Mouse (Mus musculus) forebrain, embryonic 11.5 days (tissue): Measurements from ENCODE around the gene Vps35l. TPM values are rescaled to one million over a fixed set of nuclear protein-coding genes. Genes with fewer than 3 reads are reported as not detected.

Experiments
- ATAC-seq: fragments of 200-750 bp; cut with Nextera tagmentation; replicated peaks from 2 replicates; pipeline ENCODE4 v1.8.0; 2017; ENCODE audit warnings: moderate TSS enrichment; ENCODE audit not compliant: low FRiP score
- DNase-seq: peaks from one replicate; pipeline ENCODE4 v3.0.0-alpha.2; 2017; ENCODE audit warnings: low spot score
- H3K27ac ChIP-seq: fragments of 300-500 bp; sonication (generic); 2 replicates; pipeline ENCODE4 v1.5.1; 2014; ENCODE audit warnings: low read depth, low read length
- H3K27me3 ChIP-seq: fragments of 300-500 bp; sonication (generic); 2 replicates; pipeline ENCODE4 v1.6.1; 2014; ENCODE audit warnings: mild to moderate bottlenecking, low read length, mixed read lengths; ENCODE audit not compliant: control insufficient read depth, insufficient read depth
- H3K36me3 ChIP-seq: fragments of 300-500 bp; sonication (generic); 2 replicates; pipeline ENCODE4 v1.6.1; 2014; ENCODE audit warnings: mild to moderate bottlenecking, low read length, moderate library complexity, mixed read lengths; ENCODE audit not compliant: control insufficient read depth, insufficient read depth
- H3K4me1 ChIP-seq: fragments of 300-500 bp; sonication (generic); replicated peaks from 2 replicates; pipeline ENCODE4 v1.6.1; 2014; ENCODE audit warnings: low read length, mixed read lengths; ENCODE audit not compliant: control insufficient read depth, insufficient read depth
- H3K4me2 ChIP-seq: fragments of 300-500 bp; sonication (generic); 2 replicates; pipeline ENCODE4 v1.6.1; 2014; ENCODE audit warnings: low read depth, mild to moderate bottlenecking, low read length, moderate library complexity, mixed read lengths; ENCODE audit not compliant: severe bottlenecking
- H3K4me3 ChIP-seq: fragments of 300-500 bp; sonication (generic); 2 replicates; pipeline ENCODE4 v1.5.1; 2014; ENCODE audit warnings: low read depth, low read length
- H3K9ac ChIP-seq: fragments of 300-500 bp; sonication (generic); 2 replicates; pipeline ENCODE4 v1.6.1; 2014; ENCODE audit warnings: low read length
- H3K9me3 ChIP-seq: fragments of 300-500 bp; sonication (generic); 2 replicates; pipeline ENCODE4 v1.6.1; 2016; ENCODE audit warnings: low read length, mixed read lengths; ENCODE audit not compliant: control insufficient read depth
- WGBS: fragments of 180-500 bp; shearing (Covaris S2); extraction: QIAGEN DNeasy Blood & Tissue Kit; methylation state at CpG from one replicate; pipeline ENCODE4 v1.1.7; 2014; 5-methylcytosine and 5-hydroxymethylcytosine counted together
- polyA plus RNA-seq: library from polyadenylated mRNA; unstranded; fragments of >200 nt; fragmentation: Nextera tagmentation; extraction: Ambion mirVana; gene quantifications from 2 replicates; pipeline ENCODE4 v1.2.1, GENCODE M21; 2014

The Vps35l gene
- polyA plus RNA-seq, 1 experiment from 2014 or later = 74.9 TPM

DNA sequence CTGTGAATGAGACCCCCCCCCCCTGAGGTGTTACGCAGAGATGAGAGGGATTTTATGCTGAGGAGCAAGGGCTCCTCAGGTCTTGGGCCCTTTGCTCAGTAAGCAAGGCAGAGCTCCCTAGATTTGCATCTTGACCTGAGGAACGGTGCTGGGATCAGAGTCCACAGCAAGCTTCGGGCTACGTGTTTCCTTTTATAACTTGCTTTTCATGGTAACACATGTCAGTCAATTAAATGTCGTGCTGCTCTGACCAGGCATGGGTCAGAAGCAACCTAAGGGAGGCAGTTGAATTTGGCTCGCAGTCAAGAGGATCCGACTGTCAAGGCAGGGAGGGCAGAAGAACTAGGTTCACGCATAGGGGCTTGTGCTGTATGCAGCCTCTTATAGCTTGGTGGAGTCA lies 53.9 kb downstream of the Vps35l start:
- Histone ChIP-seq H3K27ac (no peak overlapping the region), H3K4me1 (no peaks in the 10 kb centered on the region), H3K36me3 (no peaks in the 10 kb centered on the region), H3K4me3 (no peak overlapping the region), H3K4me2 (no peak overlapping the region), H3K27me3 (no peaks in the 10 kb centered on the region), H3K9me3 (no peaks in the 10 kb centered on the region), H3K9ac (no peak overlapping the region)
- ATAC-seq (no peak), DNase-seq (no peak)
- 90% methylated on average over 8 of the region's 8 CpGs for WGBS

GRCm38 (mm10) chr7:118795779-118796178 lies 55.8 kb downstream of the Vps35l start:
- H3K9me3 ChIP-seq = no peaks in the 10 kb centered on the region
- ATAC-seq = no peak
- no peaks in the 10 kb centered on the region for H3K27me3 ChIP-seq
- no peak overlapping the region for H3K4me3 ChIP-seq
- WGBS = 93% methylated on average over 8 of the region's 8 CpGs
- H3K9ac ChIP-seq = no peak overlapping the region
- DNase-seq = no peak
- no peak overlapping the region for H3K27ac ChIP-seq
- no peaks in the 10 kb centered on the region for H3K36me3 ChIP-seq
- no peaks in the 10 kb centered on the region for H3K4me1 ChIP-seq
- no peak overlapping the region for H3K4me2 ChIP-seq

DNA sequence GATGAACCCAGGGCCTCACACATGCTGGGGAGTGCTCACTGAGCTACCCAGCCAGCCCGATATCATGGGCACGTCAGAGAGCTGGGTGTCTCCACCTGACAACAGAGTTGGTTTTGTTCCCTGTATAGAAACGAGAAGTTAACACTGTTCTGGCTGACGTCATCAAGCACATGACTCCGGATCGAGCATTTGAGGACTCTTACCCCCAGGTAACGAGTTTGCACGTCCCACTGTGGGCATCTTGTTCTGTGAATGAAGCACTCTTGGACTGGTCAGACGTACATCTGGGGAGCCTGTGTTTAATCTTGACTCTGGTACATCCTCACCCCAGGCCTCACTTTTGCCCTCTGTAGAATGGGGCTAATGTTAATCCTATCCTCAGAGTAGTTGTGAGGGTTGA lies 56.8 kb downstream of the Vps35l start:
- H3K27ac ChIP-seq = no peak overlapping the region
- no peaks in the 10 kb centered on the region for H3K9me3 ChIP-seq
- no peak overlapping the region for H3K9ac ChIP-seq
- WGBS = 93% methylated on average over 9 of the region's 9 CpGs
- no peaks in the 10 kb centered on the region; the same call in 1 of the 2 replicates for H3K36me3 ChIP-seq
- ATAC-seq = no peak
- H3K4me3 ChIP-seq = no peak overlapping the region
- no peak for DNase-seq
- no peak overlapping the region for H3K4me2 ChIP-seq
- no peaks in the 10 kb centered on the region for H3K27me3 ChIP-seq
- H3K4me1 ChIP-seq = no peaks in the 10 kb centered on the region

DNA sequence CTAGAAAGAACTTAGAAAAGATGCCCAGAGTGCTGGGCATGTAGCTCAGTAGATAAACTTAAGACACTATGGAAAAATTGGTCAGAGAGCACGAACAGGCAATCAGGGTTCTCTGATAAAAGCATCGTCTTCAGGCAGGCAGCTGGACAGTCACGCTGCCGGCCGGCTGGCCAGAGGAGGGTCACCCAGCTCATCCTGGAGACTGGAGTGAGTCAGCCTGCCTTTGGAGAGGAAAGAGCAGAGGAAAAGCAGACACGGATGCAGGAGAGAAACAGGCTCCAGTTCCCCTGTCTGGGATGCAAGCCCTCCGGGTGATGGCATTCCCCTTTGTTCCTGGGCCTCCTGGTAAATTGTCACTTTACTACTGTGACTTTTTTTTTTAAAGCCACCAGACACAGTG lies 57.6 kb downstream of the Vps35l start:
- no peak overlapping the region for H3K9ac ChIP-seq
- no peaks in the 10 kb centered on the region for H3K9me3 ChIP-seq
- H3K4me2 ChIP-seq = no peak overlapping the region
- no peak overlapping the region for H3K4me3 ChIP-seq
- DNase-seq (no peak), ATAC-seq (no peak)
- 92% methylated on average over 7 of the region's 7 CpGs for WGBS
- H3K36me3 ChIP-seq = no peaks in the 10 kb centered on the region; the same call in 1 of the 2 replicates
- H3K27me3 ChIP-seq = no peaks in the 10 kb centered on the region
- no peak overlapping the region for H3K27ac ChIP-seq
- no peaks in the 10 kb centered on the region for H3K4me1 ChIP-seq

DNA sequence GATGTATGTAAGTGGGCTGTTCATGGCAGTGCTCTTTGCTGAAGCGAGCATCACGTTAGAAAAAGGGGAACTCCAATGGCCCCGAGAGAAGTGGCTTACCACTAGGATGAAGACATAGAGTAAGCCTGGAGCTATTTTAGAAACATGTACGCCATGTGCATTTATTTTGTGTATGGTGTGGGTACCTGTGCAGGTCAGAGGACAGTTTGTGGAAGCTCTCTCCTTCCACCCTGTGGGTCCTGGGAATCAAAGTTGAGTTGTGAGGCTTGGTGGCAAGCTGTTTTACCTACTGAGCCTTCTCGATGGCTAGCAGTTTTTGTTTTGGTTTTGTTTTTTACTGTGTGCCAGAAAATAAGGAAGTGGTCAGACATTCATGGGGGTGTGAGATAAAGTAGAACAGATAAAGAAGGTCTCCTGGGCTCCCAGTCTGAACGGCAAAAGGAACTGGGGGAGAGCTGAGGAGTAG lies 58.1 kb downstream of the Vps35l start:
- H3K4me1 ChIP-seq = no peaks in the 10 kb centered on the region
- no peak overlapping the region for H3K4me3 ChIP-seq
- DNase-seq (no peak), ATAC-seq (no peak)
- H3K36me3 ChIP-seq = no peaks in the 10 kb centered on the region; the same call in 1 of the 2 replicates
- no peak overlapping the region for H3K27ac ChIP-seq
- no peak overlapping the region for H3K4me2 ChIP-seq
- no peaks in the 10 kb centered on the region for H3K9me3 ChIP-seq
- 92% methylated on average over 6 of the region's 6 CpGs for WGBS
- no peaks in the 10 kb centered on the region for H3K27me3 ChIP-seq
- no peak overlapping the region for H3K9ac ChIP-seq

GRCm38 (mm10) chr7:118800112-118800734 lies 60.2 kb downstream of the Vps35l start:
- H3K27me3 ChIP-seq = no peaks in the 10 kb centered on the region

DNA sequence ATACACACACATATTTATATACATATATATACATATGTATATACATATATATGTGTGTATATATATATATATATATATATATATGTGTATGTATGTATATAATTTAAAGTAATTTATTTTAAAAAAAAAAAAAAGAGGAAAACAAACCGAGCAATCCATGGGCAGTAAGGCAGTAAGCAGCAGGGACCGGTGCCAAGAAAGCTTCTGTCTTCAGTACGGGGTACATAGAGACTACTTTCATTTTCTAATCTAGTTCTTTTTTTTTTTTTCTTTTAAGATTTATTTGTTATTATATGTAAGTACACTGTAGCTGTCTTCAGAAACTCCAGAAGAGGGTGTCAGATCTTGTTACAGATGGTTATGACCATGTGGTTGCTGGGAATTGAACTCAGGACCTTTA lies 61.8 kb downstream of the Vps35l start:
- H3K4me3 ChIP-seq = no peak overlapping the region
- no peak overlapping the region for H3K27ac ChIP-seq
- H3K9me3 ChIP-seq = no peaks in the 10 kb centered on the region
- no peaks in the 10 kb centered on the region for H3K27me3 ChIP-seq
- no peak overlapping the region for H3K9ac ChIP-seq
- no peaks in the 10 kb centered on the region for H3K4me1 ChIP-seq
- no peak for ATAC-seq
- H3K36me3 ChIP-seq = no peaks in the 10 kb centered on the region; the same call in 1 of the 2 replicates
- H3K4me2 ChIP-seq = no peak overlapping the region
- 95% methylated on average over 3 of the region's 3 CpGs for WGBS
- no peak for DNase-seq

More at GRCm38 (mm10) chr7:118800112-118800734, 60.2 kb downstream of the Vps35l start:
- ATAC-seq (no peak), DNase-seq (no peak)
- Histone ChIP-seq H3K4me2 (no peak overlapping the region), H3K27ac (no peak overlapping the region), H3K9ac (no peak overlapping the region), H3K4me1 (no peaks in the 10 kb centered on the region), H3K9me3 (no peaks in the 10 kb centered on the region), H3K36me3 (no peaks in the 10 kb centered on the region; the same call in 1 of the 2 replicates), H3K4me3 (no peak overlapping the region)
- WGBS = 94% methylated on average over 15 of the region's 15 CpGs

DNA sequence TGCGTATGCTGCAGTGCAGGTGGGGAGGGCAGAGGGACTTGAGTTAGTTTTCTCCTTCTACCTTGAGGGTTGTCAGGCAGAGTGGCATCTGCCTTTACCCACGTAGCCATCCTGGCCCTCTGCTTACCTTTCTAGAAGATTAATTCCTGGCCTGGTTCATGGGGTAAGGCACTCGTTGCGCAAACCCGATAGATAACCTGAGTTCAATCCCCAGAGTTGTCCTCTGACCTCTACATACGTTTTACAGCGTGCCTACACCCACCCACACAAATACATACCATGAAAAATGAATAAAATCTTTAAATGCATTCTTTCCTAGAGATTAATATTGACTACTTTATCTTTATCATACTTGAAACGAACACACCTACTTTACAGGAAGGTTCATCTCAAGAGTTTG lies 63.4 kb downstream of the Vps35l start:
- no peaks in the 10 kb centered on the region; the same call in 1 of the 2 replicates for H3K36me3 ChIP-seq

More for the DNA sequence above, 63.4 kb downstream of the Vps35l start:
- Histone ChIP-seq H3K27ac (no peak overlapping the region), H3K4me3 (no peak overlapping the region), H3K9ac (no peak overlapping the region), H3K4me2 (no peak overlapping the region), H3K4me1 (no peaks in the 10 kb centered on the region), H3K27me3 (no peaks in the 10 kb centered on the region), H3K9me3 (no peaks in the 10 kb centered on the region)
- 94% methylated on average over 8 of the region's 8 CpGs for WGBS
- no peak for DNase-seq
- no peak for ATAC-seq
